Mouse (Mus musculus) ES-E14 (cell line): Measurements from ENCODE around the gene Etv1. TPM values are rescaled to one million over a fixed set of nuclear protein-coding genes. Genes with fewer than 3 reads are reported as not detected.
A peak's percentile ranks its signal among the peaks of the same experiment; 100 is the strongest.

Experiments used
- DNase-seq: peaks from one replicate; pipeline ENCODE4 v3.0.0-alpha.2; 2013; ENCODE audit warnings: low read depth, low spot score
- H3K27ac ChIP-seq: 2 replicates; pipeline ENCODE4 v1.5.1; 2012; ENCODE audit warnings: low read depth, mild to moderate bottlenecking, low read length, moderate library complexity, mixed read lengths; ENCODE audit not compliant: poor library complexity, insufficient read depth, severe bottlenecking
- H3K36me3 ChIP-seq: 2 replicates; pipeline ENCODE4 v1.6.1; 2012; ENCODE audit warnings: mild to moderate bottlenecking, low read length, moderate library complexity, mixed read lengths; ENCODE audit not compliant: control insufficient read depth, poor library complexity, insufficient read depth, severe bottlenecking
- H3K4me1 ChIP-seq, 2 experiments: fragments of 150-350 bp in 1 of 2; sonication (generic) in 1 of 2; 2 replicates each; pipeline ENCODE4 v1.6.1; 2012; ENCODE audit warnings: low read length in 2 of 2, mild to moderate bottlenecking in 1 of 2, mixed read lengths in 1 of 2; ENCODE audit not compliant: control insufficient read depth in 2 of 2, insufficient read depth in 2 of 2, poor library complexity in 1 of 2
- H3K4me3 ChIP-seq, 2 experiments: fragments of 150-350 bp in 1 of 2; sonication (generic) in 1 of 2; 2 replicates each; pipeline ENCODE4 v1.5.1; 2012; ENCODE audit warnings: low read length in 2 of 2, low read depth in 1 of 2, mild to moderate bottlenecking in 1 of 2, mixed read lengths in 1 of 2; ENCODE audit not compliant: insufficient read depth in 1 of 2, poor library complexity in 1 of 2, severe bottlenecking in 1 of 2
- H3K9ac ChIP-seq: 2 replicates; pipeline ENCODE4 v1.6.1; 2012; ENCODE audit warnings: low read depth, mild to moderate bottlenecking, low read length, mixed read lengths; ENCODE audit not compliant: poor library complexity, insufficient read depth, severe bottlenecking
- H3K9me3 ChIP-seq: fragments of 150-350 bp; sonication (generic); 2 replicates; pipeline ENCODE4 v1.6.1; 2012; ENCODE audit warnings: low read depth, mild to moderate bottlenecking, low read length; ENCODE audit not compliant: control insufficient read depth, insufficient read depth
- CHD2 ChIP-seq: IDR thresholded peaks from 2 replicates; pipeline ENCODE4 v1.6.1; 2014; ENCODE audit warnings: mild to moderate bottlenecking, low read depth, low read length, inconsistent platforms
- HCFC1 ChIP-seq: IDR thresholded peaks from 2 replicates; pipeline ENCODE4 v1.6.1; 2012; ENCODE audit warnings: low read length, inconsistent platforms, borderline replicate concordance; ENCODE audit not compliant: insufficient read depth
- MAFK ChIP-seq: IDR thresholded peaks from 2 replicates; pipeline ENCODE4 v1.6.1; 2014; ENCODE audit warnings: mild to moderate bottlenecking, low read depth, low read length, inconsistent platforms; ENCODE audit not compliant: insufficient read depth
- ZC3H11A ChIP-seq: IDR thresholded peaks from 2 replicates; pipeline ENCODE4 v1.6.1; 2012; ENCODE audit warnings: low read depth, mild to moderate bottlenecking, inconsistent platforms, low read length, borderline replicate concordance
- ZNF384 ChIP-seq: IDR thresholded peaks from 2 replicates; pipeline ENCODE4 v1.6.1; 2012; ENCODE audit warnings: low read depth, low read length, inconsistent platforms
- in situ Hi-C, 2 experiments: fragments of 600-800 bp; cut with MboI; formaldehyde crosslinking; loops; one replicate each; pipeline ENCODE4 v1.15.1; 2025; ENCODE audit warnings: low sequenced_read_pairs in 2 of 2, inconsistent platforms in 1 of 2; ENCODE audit not compliant: unreplicated experiment in 2 of 2
- total RNA-seq: library from RNA; depleted of rRNA; stranded (reverse); fragments of 300-350 nt; gene quantifications from 2 replicates; pipeline ENCODE4 v1.2.3, GENCODE M21; 2012

Gene Etv1
- total RNA-seq, 1 experiment, result 21.3 TPM

DNA sequence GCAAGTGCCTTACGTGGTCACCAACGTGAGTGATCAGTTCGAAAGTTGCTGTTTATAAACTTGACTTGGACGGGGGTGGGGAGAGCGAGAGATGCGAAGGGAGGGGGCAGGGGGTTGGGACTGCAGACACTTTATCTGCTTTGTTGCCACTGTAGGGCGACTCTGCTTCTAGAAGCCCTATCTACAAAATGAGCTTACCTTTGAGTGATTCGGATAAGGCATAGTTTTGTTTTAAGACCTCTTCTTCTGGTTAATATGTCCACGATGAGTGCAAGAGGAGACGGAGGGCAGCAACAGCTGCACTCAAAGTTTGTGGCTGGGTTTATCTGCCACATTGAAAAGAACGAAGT lies 1.8 kb downstream of the Etv1 start:
- Histone ChIP-seq H3K27ac (peak overlapping the region; percentile 84; the same call in 1 of the 2 replicates), H3K4me1 (peaks cover 0 to 1% of the 10 kb centered on the region in 2 experiments; a peak in 3 of 4 replicates), H3K36me3 (no peaks in the 10 kb centered on the region), H3K9me3 (no peaks in the 10 kb centered on the region), H3K9ac (peak overlapping the region; percentile 62), H3K4me3 (peak overlapping the region; percentile 71 to 90)
- TF ChIP-seq CHD2, result no peak
- no peak for TF ChIP-seq MAFK
- TF ChIP-seq HCFC1, result no peak
- no peak for DNase-seq
- in situ Hi-C loops, result no loop called here

DNA sequence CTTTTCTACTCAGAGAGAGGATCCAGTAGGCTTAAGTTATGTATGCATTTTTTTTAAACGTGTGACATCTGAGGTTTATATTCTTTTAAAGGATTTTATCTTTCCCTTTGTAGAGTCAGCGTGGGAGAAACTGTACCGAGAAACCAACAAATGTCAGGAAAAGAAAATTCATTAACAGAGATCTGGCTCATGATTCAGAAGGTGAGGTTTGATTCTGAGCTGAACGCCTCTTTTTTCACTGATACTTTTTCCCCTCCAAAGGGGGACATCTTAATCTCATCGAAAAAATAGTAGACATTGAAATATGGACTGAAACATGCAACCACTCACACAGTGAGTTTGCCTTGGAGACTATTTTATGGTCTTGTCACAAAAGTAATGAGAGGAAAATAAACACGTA lies 2.5 kb downstream of the Etv1 start:
- Histone ChIP-seq H3K36me3 (no peaks in the 10 kb centered on the region), H3K4me1 (peaks cover 0 to 1% of the 10 kb centered on the region in 2 experiments; a peak in 3 of 4 replicates), H3K27ac (no peak overlapping the region), H3K4me3 (peak overlapping the region; percentile 71 to 90; a peak in 3 of 4 replicates), H3K9me3 (no peaks in the 10 kb centered on the region), H3K9ac (no peak overlapping the region)
- no peak for DNase-seq
- in situ Hi-C loops, result no loop called here
- no peak for TF ChIP-seq HCFC1
- no peak for TF ChIP-seq CHD2
- TF ChIP-seq MAFK, result no peak
- no peak for TF ChIP-seq ZC3H11A
- no peak for TF ChIP-seq ZNF384

DNA sequence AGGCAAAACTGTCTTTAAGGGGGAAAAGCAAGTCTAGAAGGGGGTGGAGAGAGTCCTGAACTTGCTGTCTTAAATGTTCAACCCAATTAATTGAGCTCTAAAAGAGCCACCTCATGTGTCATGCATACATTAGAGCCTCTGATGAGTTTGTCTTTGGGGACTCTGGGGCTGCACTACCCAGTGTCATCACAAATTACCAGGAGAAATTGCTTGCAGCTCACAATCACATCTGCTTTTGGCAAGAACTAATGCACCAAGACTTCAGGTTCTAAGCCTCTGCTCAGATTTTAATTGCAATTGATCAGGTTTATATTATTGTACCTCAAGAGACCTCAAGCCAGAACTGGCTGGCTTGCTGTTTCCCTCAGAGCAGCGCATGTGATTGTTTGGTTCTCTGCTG lies 4.1 kb downstream of the Etv1 start:
- Histone ChIP-seq H3K9ac (no peak overlapping the region), H3K27ac (no peak overlapping the region), H3K4me3 (no peak overlapping the region), H3K4me1 (peaks cover 0 to 1% of the 10 kb centered on the region in 2 experiments; a peak in 3 of 4 replicates), H3K9me3 (no peaks in the 10 kb centered on the region), H3K36me3 (no peaks in the 10 kb centered on the region)
- DNase-seq, result no peak
- TF ChIP-seq HCFC1 (no peak), ZC3H11A (no peak), MAFK (no peak), CHD2 (no peak)
- in situ Hi-C loops, result no loop called here

DNA sequence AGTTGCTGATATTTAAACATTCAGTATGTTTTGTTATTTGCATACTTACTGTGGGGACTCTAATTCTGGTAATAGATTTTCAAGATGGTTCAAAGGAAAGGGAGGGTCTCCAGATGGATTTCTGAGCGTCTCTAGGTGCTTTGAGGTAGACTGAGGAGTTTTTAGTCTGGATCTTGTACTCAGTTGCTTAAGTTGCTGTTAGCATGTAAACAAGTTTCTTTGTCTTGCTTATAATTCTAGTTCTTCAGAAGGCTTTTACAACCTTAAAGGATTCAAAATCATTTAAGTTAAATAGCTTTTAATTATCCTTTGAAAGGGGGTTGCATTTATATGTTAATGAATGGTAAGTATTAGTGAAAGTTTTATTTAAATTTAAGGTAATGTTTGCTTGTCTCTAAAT lies 5.0 kb downstream of the Etv1 start:
- H3K4me3 ChIP-seq, result no peak overlapping the region
- in situ Hi-C loops, result no loop called here
- TF ChIP-seq ZC3H11A (no peak), CHD2 (no peak), ZNF384 (no peak)

DNA sequence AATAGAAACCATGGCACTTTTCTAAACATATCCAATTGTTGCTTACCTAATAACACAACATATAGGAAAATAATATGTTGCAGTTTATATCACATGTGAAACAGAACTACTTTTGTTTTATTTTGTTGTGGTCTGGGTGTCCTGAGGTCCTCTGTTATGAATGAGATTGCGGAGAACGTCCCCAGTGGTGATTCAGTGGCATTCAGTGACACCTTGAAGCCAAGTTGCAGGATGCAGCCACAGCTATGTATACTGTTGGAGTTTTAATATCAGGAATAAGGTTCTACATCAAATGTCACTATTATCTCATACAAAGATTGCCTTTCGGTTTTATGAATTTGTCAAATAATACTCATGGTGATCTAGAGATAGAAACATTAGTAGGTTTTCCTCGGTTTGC lies 7.4 kb downstream of the Etv1 start:
- H3K27ac ChIP-seq, result no peak overlapping the region
- H3K9me3 ChIP-seq, result no peaks in the 10 kb centered on the region
- no peak overlapping the region for H3K4me3 ChIP-seq
- no peak for DNase-seq
- in situ Hi-C loops, result no loop called here
- peaks cover 0 to 2% of the 10 kb centered on the region in 2 experiments; a peak in 3 of 4 replicates for H3K4me1 ChIP-seq
- H3K36me3 ChIP-seq, result no peaks in the 10 kb centered on the region
- TF ChIP-seq ZNF384 (no peak), ZC3H11A (no peak), MAFK (no peak), CHD2 (no peak), HCFC1 (no peak)
- no peak overlapping the region for H3K9ac ChIP-seq

More for the DNA sequence above, 5.0 kb downstream of the Etv1 start:
- DNase-seq, result peak; percentile 28
- H3K36me3 ChIP-seq, result no peaks in the 10 kb centered on the region
- H3K9me3 ChIP-seq, result no peaks in the 10 kb centered on the region
- H3K27ac ChIP-seq, result no peak overlapping the region
- H3K4me1 ChIP-seq, result peaks cover 1 to 2% of the 10 kb centered on the region in 2 experiments
- no peak overlapping the region for H3K9ac ChIP-seq
